Mouse (Mus musculus) limb, embryonic 14.5 days (tissue): ENCODE data around the gene Slc22a15. TPM values are rescaled to one million over a fixed set of nuclear protein-coding genes. Genes with fewer than 3 reads are reported as not detected.

Source experiments
- ATAC-seq: fragments of 200-750 bp; cut with Nextera tagmentation; 2 replicates; pipeline ENCODE4 v1.8.0; 2017; ENCODE audit warnings: low read depth, moderate number of reproducible peaks, moderate TSS enrichment; ENCODE audit not compliant: low FRiP score
- DNase-seq: peaks from one replicate; pipeline ENCODE4 v3.0.0-alpha.2; 2015; ENCODE audit warnings: low spot score
- H3K27ac ChIP-seq: fragments of 300-500 bp; sonication (generic); replicated peaks from 2 replicates; pipeline ENCODE4 v1.5.1; 2014; ENCODE audit warnings: low read depth, mild to moderate bottlenecking, low read length, moderate library complexity, mixed read lengths
- H3K27me3 ChIP-seq: fragments of 300-500 bp; sonication (generic); 2 replicates; pipeline ENCODE4 v1.6.1; 2014; ENCODE audit warnings: low read length, mixed read lengths; ENCODE audit not compliant: control insufficient read depth, insufficient read depth
- H3K36me3 ChIP-seq: fragments of 300-500 bp; sonication (generic); 2 replicates; pipeline ENCODE4 v1.6.1; 2014; ENCODE audit warnings: mild to moderate bottlenecking, low read length, moderate library complexity, mixed read lengths; ENCODE audit not compliant: control insufficient read depth, insufficient read depth
- H3K4me1 ChIP-seq: fragments of 300-500 bp; sonication (generic); 2 replicates; pipeline ENCODE4 v1.6.1; 2014; ENCODE audit warnings: antibody characterized with exemption, low read length, mixed read lengths; ENCODE audit not compliant: control insufficient read depth, insufficient read depth
- H3K4me2 ChIP-seq: fragments of 300-500 bp; sonication (generic); replicated peaks from 2 replicates; pipeline ENCODE4 v1.6.1; 2014; ENCODE audit warnings: low read depth, mild to moderate bottlenecking, low read length, moderate library complexity; ENCODE audit not compliant: severe bottlenecking
- H3K4me3 ChIP-seq: fragments of 300-500 bp; sonication (generic); replicated peaks from 2 replicates; pipeline ENCODE4 v1.5.1; 2014; ENCODE audit warnings: low read length
- H3K9ac ChIP-seq: fragments of 300-500 bp; sonication (generic); 2 replicates; pipeline ENCODE4 v1.6.1; 2014; ENCODE audit warnings: mild to moderate bottlenecking, low read depth, low read length, moderate library complexity; ENCODE audit not compliant: severe bottlenecking
- H3K9me3 ChIP-seq: fragments of 300-500 bp; sonication (generic); 2 replicates; pipeline ENCODE4 v1.6.1; 2016; ENCODE audit warnings: low read length; ENCODE audit not compliant: control insufficient read depth
- POLR2A ChIP-seq: fragments of 200-500 bp; IDR thresholded peaks from 2 replicates; pipeline ENCODE4 v1.8.0; 2012; ENCODE audit warnings: inconsistent platforms, mild to moderate bottlenecking, moderate library complexity, borderline replicate concordance; ENCODE audit not compliant: insufficient read depth, insufficient read length; ENCODE audit errors: extremely low read depth
- WGBS: fragments of 180-500 bp; shearing (Covaris S2); extraction: QIAGEN DNeasy Blood & Tissue Kit; methylation state at CpG from one replicate; pipeline ENCODE4 v1.1.7; 2014; 5-methylcytosine and 5-hydroxymethylcytosine counted together
- polyA plus RNA-seq, 2 experiments: library from polyadenylated mRNA; depleted of rRNA in 1 of 2; stranded (reverse) in 1 of 2; unstranded in 1 of 2; fragments of >200 nt; fragmentation: Nextera tagmentation in 1 of 2; extraction: Ambion mirVana in 1 of 2; gene quantifications; 2 replicates each; pipeline versions ENCODE4 v1.2.1 to v1.2.3; 2012 to 2014

Slc22a15 gene
- polyA plus RNA-seq (2012; rRNA removed), result 11.5 and 13.2 TPM in 2 replicates
- polyA plus RNA-seq (2014; fragmentation: Nextera tagmentation; extraction: Ambion mirVana), result 5.8 and 7.5 TPM in 2 replicates

DNA sequence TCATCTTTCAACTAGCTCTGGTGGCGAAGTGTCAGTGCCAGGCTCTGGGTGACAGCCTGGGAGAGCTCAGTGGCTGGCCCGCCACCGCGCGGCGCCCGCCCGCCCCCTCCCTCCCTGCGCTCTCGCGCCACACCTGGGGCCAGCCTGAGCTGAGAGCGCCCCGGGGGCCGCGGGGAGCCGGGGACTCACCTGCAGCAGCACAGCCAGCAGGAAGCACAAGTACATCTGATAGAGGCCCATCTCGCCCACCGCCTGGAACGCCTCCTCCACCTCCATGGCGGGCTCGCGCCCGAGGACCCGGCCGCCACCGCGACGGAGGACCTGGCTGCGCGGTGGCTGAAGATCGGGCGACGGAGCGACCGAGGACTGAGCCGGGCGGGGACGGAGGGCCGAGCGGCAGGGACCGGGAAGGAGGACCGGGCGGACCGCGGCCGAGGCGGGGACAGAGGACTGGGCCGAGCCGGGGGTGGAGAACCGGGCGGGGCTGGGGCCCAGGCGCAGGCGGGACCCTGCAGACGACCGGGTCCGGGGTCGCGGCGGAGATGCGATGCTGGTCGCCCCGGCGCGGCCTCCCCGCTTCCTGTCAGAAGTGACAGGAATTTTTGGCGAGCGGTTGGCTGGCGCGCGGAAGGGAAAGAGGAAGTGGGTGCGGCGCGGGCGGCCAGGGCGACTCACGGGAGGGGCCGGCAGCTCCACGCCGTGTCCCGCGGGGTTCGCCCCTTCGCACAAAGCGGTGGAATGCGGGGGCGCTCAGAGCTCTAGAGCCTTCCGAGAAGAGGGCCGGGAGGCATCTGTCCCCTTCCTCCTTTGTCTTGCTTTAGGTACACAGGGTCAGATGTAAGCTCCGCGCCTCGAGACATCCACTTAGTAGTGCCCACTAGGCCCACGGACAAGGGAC is at the start of gene Slc22a15:
Gene Slc22a15 (minus strand): TSS at position 611 of the 898 bp plus-strand sequence.
- DNase-seq (peak; percentile 62), ATAC-seq (peak; percentile 83)
- Histone ChIP-seq H3K27me3 (no peaks in the 10 kb centered on the region), H3K27ac (peak within 1 kb of the TSS; percentile 88), H3K9ac (peak within 1 kb of the TSS; percentile 94), H3K4me1 (peaks cover 25% of the 10 kb centered on the region), H3K4me2 (peak within 1 kb of the TSS; percentile 61), H3K4me3 (peak within 1 kb of the TSS; percentile 76), H3K36me3 (no peaks in the 10 kb centered on the region), H3K9me3 (no peaks in the 10 kb centered on the region)
- under 1% methylated on average over 59 of the region's 92 CpGs for WGBS
- 0 out of 2 replicates have a peak, but pooled peaks have one; percentile 24 for TF ChIP-seq POLR2A

DNA sequence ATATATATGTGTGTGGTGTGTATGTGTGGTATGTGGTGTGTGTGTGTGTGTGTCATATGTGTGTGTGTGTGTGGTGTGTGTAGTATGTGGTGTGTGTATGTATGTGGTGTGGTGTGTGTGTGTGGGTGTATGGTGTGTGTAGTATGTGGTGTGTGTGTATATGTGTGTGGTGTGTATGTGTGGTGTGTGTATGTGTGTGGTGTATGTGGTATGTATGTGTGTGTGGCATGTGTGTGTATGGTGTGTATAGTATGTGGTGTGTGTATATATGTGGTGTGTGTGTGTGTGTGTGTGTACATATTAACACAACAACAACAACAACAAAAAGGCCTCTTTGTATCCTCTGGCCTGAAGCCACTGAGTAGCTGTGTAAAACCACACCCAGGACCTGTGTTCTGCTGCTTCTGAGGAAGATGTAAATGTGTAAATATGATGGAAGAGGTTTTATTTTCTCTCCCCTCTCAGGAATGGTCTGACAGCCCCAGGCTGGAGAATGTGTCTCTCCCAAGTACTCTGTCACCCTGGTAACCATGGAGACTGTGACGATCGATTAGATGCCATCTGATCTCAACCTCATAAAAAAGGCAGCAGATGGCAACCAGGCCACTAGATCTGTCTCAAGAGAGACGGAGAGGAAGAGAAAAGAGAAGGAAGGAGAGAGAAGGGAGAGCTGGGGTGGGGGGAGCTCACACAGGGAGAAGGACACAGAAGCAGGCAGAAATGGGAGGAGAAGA is 42.7 kb upstream of the Slc22a15 start:
- ATAC-seq (no peak), DNase-seq (no peak)
- no peak overlapping the region for H3K9ac ChIP-seq
- no peaks in the 10 kb centered on the region for H3K27me3 ChIP-seq
- no peak overlapping the region for H3K4me3 ChIP-seq
- H3K9me3 ChIP-seq, result no peaks in the 10 kb centered on the region
- H3K4me2 ChIP-seq, result no peak overlapping the region
- WGBS, result 15% methylated on average over 3 of the region's 3 CpGs
- H3K4me1 ChIP-seq, result no peaks in the 10 kb centered on the region
- no peak overlapping the region for H3K27ac ChIP-seq
- H3K36me3 ChIP-seq, result no peaks in the 10 kb centered on the region
- TF ChIP-seq POLR2A, result no peak

DNA sequence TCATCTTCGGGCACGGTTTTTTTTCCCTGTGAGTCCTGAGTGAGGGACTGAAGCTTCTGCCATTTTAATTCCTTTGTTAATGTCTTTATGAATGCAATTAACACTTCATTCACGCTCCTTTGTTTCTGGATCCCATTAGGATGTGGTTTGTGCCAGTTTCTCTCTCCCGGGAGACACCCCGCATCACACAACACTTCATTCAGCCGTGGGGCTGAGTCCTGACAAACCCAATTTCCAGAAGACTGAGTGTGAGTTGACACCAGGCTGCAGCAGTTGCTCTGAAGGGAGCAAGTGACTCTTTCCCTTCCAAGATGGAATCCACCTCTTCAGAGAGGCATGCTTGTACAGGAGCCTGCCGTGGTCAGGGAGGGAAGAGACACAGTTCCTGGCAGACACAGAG is 40.1 kb upstream of the Slc22a15 start:
- no peaks in the 10 kb centered on the region for H3K4me1 ChIP-seq
- no peak for TF ChIP-seq POLR2A
- H3K27ac ChIP-seq, result no peak overlapping the region
- DNase-seq, result no peak
- ATAC-seq, result no peak
- no peaks in the 10 kb centered on the region for H3K27me3 ChIP-seq
- H3K4me2 ChIP-seq, result no peak overlapping the region
- no peak overlapping the region for H3K4me3 ChIP-seq
- 33% methylated on average over 7 of the region's 7 CpGs for WGBS
- no peaks in the 10 kb centered on the region for H3K36me3 ChIP-seq
- H3K9ac ChIP-seq, result no peak overlapping the region
- H3K9me3 ChIP-seq, result no peaks in the 10 kb centered on the region

DNA sequence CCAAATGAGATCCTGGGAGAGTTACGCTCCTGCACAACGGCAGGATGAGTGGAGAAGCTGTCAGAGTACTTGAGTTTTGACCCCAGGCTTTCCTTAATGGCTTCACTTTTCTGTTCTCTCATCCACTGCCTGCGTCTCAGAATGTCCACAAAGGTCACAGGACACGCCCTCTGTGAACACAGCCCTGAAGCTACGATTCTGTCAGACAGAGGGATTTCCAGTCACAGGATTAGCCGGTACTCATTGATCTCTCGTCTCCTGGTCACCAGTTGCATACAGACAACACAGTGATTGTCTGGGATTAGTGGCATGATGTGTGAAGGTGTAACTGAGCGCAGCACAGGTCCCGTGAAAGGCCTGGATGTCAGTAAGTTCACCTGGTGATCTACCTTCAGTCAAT is 39.2 kb upstream of the Slc22a15 start:
- TF ChIP-seq POLR2A, result no peak
- ATAC-seq (no peak), DNase-seq (no peak)
- Histone ChIP-seq H3K4me1 (no peaks in the 10 kb centered on the region), H3K9me3 (no peaks in the 10 kb centered on the region), H3K9ac (no peak overlapping the region), H3K36me3 (no peaks in the 10 kb centered on the region), H3K4me3 (no peak overlapping the region), H3K4me2 (no peak overlapping the region), H3K27ac (no peak overlapping the region), H3K27me3 (no peaks in the 10 kb centered on the region)
- WGBS, result 21% methylated on average over 9 of the region's 9 CpGs

DNA sequence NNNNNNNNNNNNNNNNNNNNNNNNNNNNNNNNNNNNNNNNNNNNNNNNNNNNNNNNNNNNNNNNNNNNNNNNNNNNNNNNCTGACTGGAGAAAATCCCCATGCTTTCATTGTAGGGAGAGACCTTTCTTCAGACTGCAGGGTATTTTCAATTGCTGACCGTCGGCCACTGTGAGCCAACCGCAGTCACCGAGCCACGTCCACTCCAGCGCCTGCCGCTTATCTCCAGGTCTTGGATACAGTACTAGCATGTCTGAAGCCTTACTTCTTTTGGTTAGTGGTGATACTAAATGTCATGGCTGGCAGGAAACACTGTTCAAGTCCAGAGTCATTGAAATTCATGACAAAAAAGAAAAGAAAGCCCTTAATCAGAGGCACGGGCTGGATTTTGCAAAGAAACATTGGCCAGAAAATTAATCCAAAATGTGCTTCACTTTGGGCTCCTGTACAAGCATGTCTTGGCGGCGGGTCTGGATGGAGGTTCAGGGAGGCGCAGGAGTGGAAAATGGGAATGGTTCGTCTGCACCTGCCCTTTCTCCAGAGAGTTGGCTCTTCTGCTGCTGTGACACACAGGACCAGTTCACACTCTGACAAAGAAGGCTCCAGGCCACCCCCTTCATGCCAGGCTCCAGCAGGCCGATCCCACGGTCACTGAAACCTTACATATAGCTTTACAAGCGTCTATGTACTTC is 37.0 kb upstream of the Slc22a15 start:
- Histone ChIP-seq H3K9ac (no peak overlapping the region), H3K4me1 (no peaks in the 10 kb centered on the region), H3K9me3 (no peaks in the 10 kb centered on the region), H3K36me3 (no peaks in the 10 kb centered on the region), H3K4me3 (no peak overlapping the region), H3K27me3 (no peaks in the 10 kb centered on the region), H3K27ac (no peak overlapping the region), H3K4me2 (no peak overlapping the region)
- ATAC-seq, result no peak
- DNase-seq, result no peak
- WGBS, result 93% methylated on average over 15 of the region's 15 CpGs
- no peak for TF ChIP-seq POLR2A
